Mouse (Mus musculus): ENCODE results near the gene Cptp. TPM values are rescaled to one million over a fixed set of nuclear protein-coding genes. Genes with fewer than 3 reads are reported as not detected.

The Cptp gene
- total and polyA plus RNA-seq, 3 experiments = 14.0 to 22.6 TPM; not detected in 1

- peak; percentile 91 for DNase-seq (ENCODE audit: low read depth, low spot score)
- Histone ChIP-seq H3K4me1 (ENCODE audit: control insufficient read depth in 1 of 2, insufficient read depth in 2 of 2, low read length in 2 of 2) (peaks cover 5 to 17% of the 10 kb centered on the region in 2 experiments; a peak in 3 of 4 replicates), H3K27me3 (ENCODE audit: control insufficient read depth in 1 of 2, insufficient read depth in 2 of 2, low read length in 2 of 2) (no peaks in the 10 kb centered on the region), H3K9ac (ENCODE audit: control insufficient read depth, low read depth, low read length, poor library complexity, severe bottlenecking) (peak overlapping the region; percentile 94), H3K79me2 (ENCODE audit: control insufficient read depth, insufficient read depth, low read length, poor library complexity) (peaks cover 50% of the 10 kb centered on the region), H3K4me3 (ENCODE audit: control insufficient read depth in 1 of 2, insufficient read depth in 1 of 2, low read depth in 2 of 2, low read length in 2 of 2) (peak overlapping the region; percentile 79 to 88), H3K9me3 (replicated peaks; ENCODE audit: insufficient read depth, low read length) (no peaks in the 10 kb centered on the region), H3K36me3 (ENCODE audit: control insufficient read depth in 1 of 2, insufficient read depth in 2 of 2, low read length in 2 of 2) (peaks cover 0 to 4% of the 10 kb centered on the region in 2 experiments; a peak in 3 of 4 replicates), H3K27ac (ENCODE audit: control insufficient read depth, low read depth, low read length) (peak overlapping the region; percentile 88)
- TF ChIP-seq SIN3A (IDR thresholded peaks at IDR 0.05; ENCODE audit: low read length) = peak; percentile 9; the same call in 1 of the 2 replicates
- peak; percentile 45; the same call in 1 of the 2 replicates for TF ChIP-seq NELFE (IDR thresholded peaks at IDR 0.05; ENCODE audit: low read depth, low read length)
- no peak for TF ChIP-seq ZNF384 (IDR thresholded peaks at IDR 0.05; ENCODE audit: low read depth, low read length)
- TF ChIP-seq MAZ (IDR thresholded peaks at IDR 0.05; ENCODE audit: low read depth, low read length) = peak; percentile 38; the same call in 1 of the 2 replicates
- 0 out of 2 replicates have a peak, but pooled peaks have one; percentile 8 for TF ChIP-seq TCF12 (IDR thresholded peaks at IDR 0.05; ENCODE audit: low read depth, low read length)
- 0 out of 2 replicates have a peak, but pooled peaks have one; percentile 41 for TF ChIP-seq ZMIZ1 (IDR thresholded peaks at IDR 0.05; ENCODE audit: low read depth, low read length)
- no peak for TF ChIP-seq MEF2A (IDR thresholded peaks at IDR 0.05; ENCODE audit: extremely low read depth, insufficient replicate concordance, low read depth, low read length, poor library complexity, severe bottlenecking)
- TF ChIP-seq RAD21 (IDR thresholded peaks at IDR 0.05; ENCODE audit: low read depth, low read length) = no peak
- no peak for TF ChIP-seq GATA1 (IDR thresholded peaks at IDR 0.05; ENCODE audit: low read depth, low read length)
- no peak for TF ChIP-seq POLR2AphosphoS2 (IDR thresholded peaks at IDR 0.05; ENCODE audit: low read length)
- TF ChIP-seq CTCF (IDR thresholded peaks at IDR 0.05 in 2 of 3, conservative IDR thresholded peaks at IDR 0.05 in 1 of 3; ENCODE audit: control insufficient read depth in 1 of 3, insufficient read depth in 1 of 3, low read depth in 2 of 3, low read length in 3 of 3, poor library complexity in 1 of 3, severe bottlenecking in 1 of 3) = 0 out of 6 replicates have a peak, but pooled peaks of 1 of the 3 experiments have one; percentile 12
- peak in 1 of 2 experiments; percentile 73; a peak in 2 of 4 replicates for TF ChIP-seq POLR2A (IDR thresholded peaks at IDR 0.05; ENCODE audit: control insufficient read depth in 1 of 2, insufficient read depth in 1 of 2, low read depth in 1 of 2, low read length in 2 of 2, poor library complexity in 1 of 2)
- peak; percentile 51; the same call in 1 of the 2 replicates for TF ChIP-seq UBTF (IDR thresholded peaks at IDR 0.05; ENCODE audit: borderline replicate concordance, insufficient read depth, low read depth, low read length)
These were observed 22.8 kb upstream of the Cptp start for GRCm38 (mm10) chr4:155892017-155892416.

GRCm38 (mm10) chr4:155891551-155892001, 22.3 kb upstream of the Cptp start, which contains the start of the genes Pusl1 and Acap3:
Gene Pusl1, minus strand, starts transcription at chr4:155891781.
Gene Acap3, plus strand, starts transcription at chr4:155891822.
- peaks cover 0 to 4% of the 10 kb centered on the region in 2 experiments; a peak in 3 of 4 replicates for H3K36me3 ChIP-seq (ENCODE audit: control insufficient read depth in 1 of 2, insufficient read depth in 2 of 2, low read length in 2 of 2)
- DNase-seq (ENCODE audit: low read depth, low spot score) = peak; percentile 97
- peaks cover 50% of the 10 kb centered on the region for H3K79me2 ChIP-seq (ENCODE audit: control insufficient read depth, insufficient read depth, low read length, poor library complexity)
- H3K4me1 ChIP-seq (ENCODE audit: control insufficient read depth in 1 of 2, insufficient read depth in 2 of 2, low read length in 2 of 2) = peaks cover 5 to 17% of the 10 kb centered on the region in 2 experiments; a peak in 3 of 4 replicates
- H3K9ac ChIP-seq (ENCODE audit: control insufficient read depth, low read depth, low read length, poor library complexity, severe bottlenecking) = peak within 1 kb of the TSS; percentile 94
- no peaks in the 10 kb centered on the region for H3K9me3 ChIP-seq (replicated peaks; ENCODE audit: insufficient read depth, low read length)
- peak within 1 kb of the TSS; percentile 79 to 93 for H3K4me3 ChIP-seq (ENCODE audit: control insufficient read depth in 1 of 2, insufficient read depth in 1 of 2, low read depth in 2 of 2, low read length in 2 of 2)
- peak within 1 kb of the TSS; percentile 88 for H3K27ac ChIP-seq (ENCODE audit: control insufficient read depth, low read depth, low read length)
- H3K27me3 ChIP-seq (ENCODE audit: control insufficient read depth in 1 of 2, insufficient read depth in 2 of 2, low read length in 2 of 2) = no peaks in the 10 kb centered on the region
- TF ChIP-seq ELF1 (IDR thresholded peaks at IDR 0.05; ENCODE audit: low read depth, low read length) (no peak; the same call in 1 of the 2 replicates), EP300 (IDR thresholded peaks at IDR 0.05; ENCODE audit: low read depth in 1 of 2, low read length in 2 of 2) (peak in 1 of 2 experiments; percentile 37; a peak in 1 of 4 replicates), TCF12 (IDR thresholded peaks at IDR 0.05; ENCODE audit: low read depth, low read length) (peak; percentile 39; the same call in 1 of the 2 replicates), ETS1 (IDR thresholded peaks at IDR 0.05; ENCODE audit: low read depth, low read length) (no peak), NRF1 (IDR thresholded peaks at IDR 0.05; ENCODE audit: insufficient read depth, low read depth, low read length, poor library complexity, severe bottlenecking) (peak; percentile 86), MAZ (IDR thresholded peaks at IDR 0.05; ENCODE audit: low read depth, low read length) (peak; percentile 55), MAFK (IDR thresholded peaks at IDR 0.05; ENCODE audit: borderline replicate concordance, low read depth, low read length) (no peak), MEF2A (IDR thresholded peaks at IDR 0.05; ENCODE audit: extremely low read depth, insufficient replicate concordance, low read depth, low read length, poor library complexity, severe bottlenecking) (no peak), USF1 (IDR thresholded peaks at IDR 0.05; ENCODE audit: low read depth, low read length) (peak; percentile 83), POLR2A (IDR thresholded peaks at IDR 0.05; ENCODE audit: control insufficient read depth in 1 of 2, insufficient read depth in 1 of 2, low read depth in 1 of 2, low read length in 2 of 2, poor library complexity in 1 of 2) (peak; percentile 72 to 74; a peak in 3 of 4 replicates), MYC (IDR thresholded peaks at IDR 0.05; ENCODE audit: low read depth, low read length) (peak; percentile 94), USF2 (IDR thresholded peaks at IDR 0.05; ENCODE audit: borderline replicate concordance in 1 of 2, insufficient read depth in 1 of 2, low read depth in 1 of 2, low read length in 2 of 2) (no peak), SIN3A (IDR thresholded peaks at IDR 0.05; ENCODE audit: low read length) (peak; percentile 96), ZNF384 (IDR thresholded peaks at IDR 0.05; ENCODE audit: low read depth, low read length) (no peak), HCFC1 (IDR thresholded peaks at IDR 0.05; ENCODE audit: low read depth, low read length) (peak; percentile 72), MAX (IDR thresholded peaks at IDR 0.05; ENCODE audit: low read length) (peak; percentile 98), ZC3H11A (IDR thresholded peaks at IDR 0.05; ENCODE audit: low read depth, low read length) (no peak), NELFE (IDR thresholded peaks at IDR 0.05; ENCODE audit: low read depth, low read length) (peak; percentile 78), CHD2 (IDR thresholded peaks at IDR 0.05; ENCODE audit: low read length) (no peak), TAL1 (IDR thresholded peaks at IDR 0.05; ENCODE audit: low read length) (no peak), RCOR1 (IDR thresholded peaks at IDR 0.05; ENCODE audit: low read depth, low read length) (no peak), UBTF (IDR thresholded peaks at IDR 0.05; ENCODE audit: borderline replicate concordance, insufficient read depth, low read depth, low read length) (no peak)
